Mouse (Mus musculus) MEL (cell line): ENCODE measurements around the gene Tbx21. TPM values are rescaled to one million over a fixed set of nuclear protein-coding genes. Genes with fewer than 3 reads are reported as not detected.

Experiments used
- DNase-seq: peaks from one replicate; pipeline ENCODE4 v3.0.0; 2011; ENCODE audit warnings: low read depth, low spot score
- H3K27ac ChIP-seq: 2 replicates; pipeline ENCODE4 v1.5.1; 2012; ENCODE audit warnings: low read depth, mild to moderate bottlenecking, control low read depth, low read length, moderate library complexity; ENCODE audit not compliant: control insufficient read depth
- H3K27me3 ChIP-seq, 2 experiments: fragments of 150-350 bp in 1 of 2; sonication (generic) in 1 of 2; 2 replicates each; pipeline ENCODE4 v1.6.1; 2012; ENCODE audit warnings: low read length in 2 of 2, mild to moderate bottlenecking in 2 of 2, improper control_type of control experiment in 1 of 2, moderate library complexity in 1 of 2; ENCODE audit not compliant: insufficient read depth in 2 of 2, control insufficient read depth in 1 of 2
- H3K36me3 ChIP-seq, 2 experiments: 2 replicates each; pipeline ENCODE4 v1.6.1; 2012 to 2014; ENCODE audit warnings: low read length in 2 of 2, improper control_type of control experiment in 1 of 2, inconsistent platforms in 1 of 2, mild to moderate bottlenecking in 1 of 2; ENCODE audit not compliant: insufficient read depth in 2 of 2, control insufficient read depth in 1 of 2
- H3K4me1 ChIP-seq, 2 experiments: fragments of 150-350 bp in 1 of 2; sonication (generic) in 1 of 2; 2 replicates each; pipeline ENCODE4 v1.6.1; 2012; ENCODE audit warnings: low read length in 2 of 2, improper control_type of control experiment in 1 of 2, mild to moderate bottlenecking in 1 of 2; ENCODE audit not compliant: insufficient read depth in 2 of 2, control insufficient read depth in 1 of 2
- H3K4me3 ChIP-seq, 2 experiments: fragments of 150-350 bp in 1 of 2; sonication (generic) in 1 of 2; 2 replicates each; pipeline ENCODE4 v1.5.1; 2012; ENCODE audit warnings: low read depth in 2 of 2, low read length in 2 of 2, mild to moderate bottlenecking in 2 of 2, moderate library complexity in 2 of 2, control low read depth in 1 of 2, improper control_type of control experiment in 1 of 2; ENCODE audit not compliant: control insufficient read depth in 1 of 2, insufficient read depth in 1 of 2
- H3K79me2 ChIP-seq: 2 replicates; pipeline ENCODE4 v1.6.1; 2012; ENCODE audit warnings: mild to moderate bottlenecking, low read length, moderate library complexity; ENCODE audit not compliant: control insufficient read depth, poor library complexity, insufficient read depth
- H3K9ac ChIP-seq: 2 replicates; pipeline ENCODE4 v1.6.1; 2012; ENCODE audit warnings: low read depth, mild to moderate bottlenecking, control low read depth, low read length, moderate library complexity; ENCODE audit not compliant: control insufficient read depth, poor library complexity, severe bottlenecking
- H3K9me3 ChIP-seq: fragments of 150-350 bp; sonication (generic); replicated peaks from 2 replicates; pipeline ENCODE4 v1.6.1; 2012; ENCODE audit warnings: mild to moderate bottlenecking, low read length, improper control_type of control experiment, moderate library complexity; ENCODE audit not compliant: insufficient read depth
- CHD1 ChIP-seq: IDR thresholded peaks from 2 replicates; pipeline ENCODE4 v1.6.1; 2012; ENCODE audit warnings: low read depth, mild to moderate bottlenecking, inconsistent platforms, low read length, improper control_type of control experiment
- CTCF ChIP-seq, 3 experiments: IDR thresholded peaks in 2 of 3; conservative IDR thresholded peaks in 1 of 3; 2 replicates each; pipeline ENCODE4 v1.5.1; 2011 to 2012; ENCODE audit warnings: low read length in 3 of 3, low read depth in 2 of 3, mild to moderate bottlenecking in 2 of 3, improper control_type of control experiment in 1 of 3, inconsistent platforms in 1 of 3, mixed read lengths in 1 of 3, moderate library complexity in 1 of 3; ENCODE audit not compliant: control insufficient read depth in 1 of 3, insufficient read depth in 1 of 3, poor library complexity in 1 of 3, severe bottlenecking in 1 of 3
- E2F4 ChIP-seq: IDR thresholded peaks from 2 replicates; pipeline ENCODE4 v1.6.1; 2011; ENCODE audit warnings: low read depth, low read length, improper control_type of control experiment, borderline replicate concordance
- ELF1 ChIP-seq: IDR thresholded peaks from 2 replicates; pipeline ENCODE4 v1.6.1; 2014; ENCODE audit warnings: low read depth, mild to moderate bottlenecking, inconsistent platforms, low read length, improper control_type of control experiment, moderate library complexity
- GABPA ChIP-seq: IDR thresholded peaks from 2 replicates; pipeline ENCODE4 v1.6.1; 2012; ENCODE audit warnings: low read depth, mild to moderate bottlenecking, inconsistent platforms, low read length, improper control_type of control experiment, moderate library complexity
- HCFC1 ChIP-seq: IDR thresholded peaks from 2 replicates; pipeline ENCODE4 v1.6.1; 2012; ENCODE audit warnings: low read depth, mild to moderate bottlenecking, inconsistent platforms, low read length, improper control_type of control experiment, moderate library complexity
- MAFK ChIP-seq: IDR thresholded peaks from 2 replicates; pipeline ENCODE4 v1.6.1; 2011; ENCODE audit warnings: low read depth, mild to moderate bottlenecking, low read length, improper control_type of control experiment, borderline replicate concordance
- MAX ChIP-seq: IDR thresholded peaks from 2 replicates; pipeline ENCODE4 v1.6.1; 2011; ENCODE audit warnings: low read length, improper control_type of control experiment
- NELFE ChIP-seq: IDR thresholded peaks from 2 replicates; pipeline ENCODE4 v1.6.1; 2011; ENCODE audit warnings: low read depth, low read length, improper control_type of control experiment
- NRF1 ChIP-seq: IDR thresholded peaks from 2 replicates; pipeline ENCODE4 v1.6.1; 2014; ENCODE audit warnings: low read depth, mild to moderate bottlenecking, inconsistent platforms, low read length, improper control_type of control experiment, moderate library complexity; ENCODE audit not compliant: poor library complexity, insufficient read depth, severe bottlenecking
- POLR2AphosphoS5 ChIP-seq: IDR thresholded peaks from 2 replicates; pipeline ENCODE4 v1.6.1; 2012; ENCODE audit warnings: low read depth, borderline replicate concordance, mild to moderate bottlenecking, inconsistent platforms, low read length, moderate library complexity, mixed read lengths
- SIN3A ChIP-seq: IDR thresholded peaks from 2 replicates; pipeline ENCODE4 v1.6.1; 2012; ENCODE audit warnings: low read length, improper control_type of control experiment, inconsistent platforms
- TAL1 ChIP-seq: IDR thresholded peaks from 2 replicates; pipeline ENCODE4 v1.6.1; 2012; ENCODE audit warnings: mild to moderate bottlenecking, inconsistent platforms, low read length, moderate library complexity, mixed read lengths
- TCF12 ChIP-seq: IDR thresholded peaks from 2 replicates; pipeline ENCODE4 v1.6.1; 2014; ENCODE audit warnings: low read depth, mild to moderate bottlenecking, inconsistent platforms, low read length, improper control_type of control experiment, moderate library complexity
- UBTF ChIP-seq: IDR thresholded peaks from 2 replicates; pipeline ENCODE4 v1.6.1; 2012; ENCODE audit warnings: low read depth, mild to moderate bottlenecking, inconsistent platforms, low read length, improper control_type of control experiment, moderate library complexity, borderline replicate concordance; ENCODE audit not compliant: insufficient read depth
- USF2 ChIP-seq, 2 experiments: IDR thresholded peaks; 2 replicates each; pipeline ENCODE4 v1.6.1; 2011 to 2012; ENCODE audit warnings: improper control_type of control experiment in 2 of 2, low read length in 2 of 2, borderline replicate concordance in 1 of 2, inconsistent platforms in 1 of 2, low read depth in 1 of 2, mild to moderate bottlenecking in 1 of 2; ENCODE audit not compliant: insufficient read depth in 1 of 2
- ZC3H11A ChIP-seq: IDR thresholded peaks from 2 replicates; pipeline ENCODE4 v1.6.1; 2012; ENCODE audit warnings: low read depth, mild to moderate bottlenecking, inconsistent platforms, low read length, improper control_type of control experiment
- polyA plus RNA-seq, 2 experiments: library from polyadenylated mRNA; stranded (reverse) in 1 of 2; unstranded in 1 of 2; fragments of >175 nt in 1 of 2; fragments of >200 nt in 1 of 2; gene quantifications; 2 replicates each; pipeline versions ENCODE4 v1.2.1 to v1.2.4; 2012; ENCODE audit warnings: low replicate concordance in 2 of 2, low read depth in 1 of 2; ENCODE audit not compliant: insufficient read length in 2 of 2, insufficient read depth in 1 of 2, missing spikeins in 1 of 2
- total RNA-seq: library from RNA; depleted of rRNA; stranded (reverse); fragments of 300-350 nt; gene quantifications from 2 replicates; pipeline ENCODE4 v1.2.3, GENCODE M21; 2012

Gene Tbx21
- total and polyA plus RNA-seq, 3 experiments = not detected

DNA sequence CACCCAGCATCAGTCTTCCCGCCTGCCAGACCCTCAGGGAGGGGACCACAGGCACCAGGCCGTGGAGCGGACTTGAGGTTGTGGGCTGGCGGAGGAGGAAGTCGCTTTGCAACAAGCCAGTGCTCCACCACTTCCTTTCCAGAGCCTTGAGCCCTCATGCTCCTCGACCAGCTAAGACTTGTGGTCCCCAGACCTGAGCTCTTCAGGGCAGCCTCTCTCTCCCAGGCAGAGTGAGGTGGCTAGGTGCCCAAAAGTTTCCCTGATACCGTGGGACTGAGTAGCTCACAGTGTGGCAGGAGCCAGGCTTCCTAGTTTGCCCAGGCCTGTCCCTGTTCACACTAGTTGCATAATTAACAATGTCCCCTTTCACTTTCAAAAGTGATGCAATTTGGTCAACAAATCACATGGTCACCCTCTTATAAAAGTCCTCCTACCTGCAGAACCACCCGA is 27.1 kb upstream of the Tbx21 start:
- TF ChIP-seq NRF1 = no peak
- no peak for TF ChIP-seq MAFK
- no peak overlapping the region for H3K9ac ChIP-seq
- no peak overlapping the region for H3K4me3 ChIP-seq
- no peaks in the 10 kb centered on the region for H3K79me2 ChIP-seq
- H3K27ac ChIP-seq = no peak overlapping the region
- H3K27me3 ChIP-seq = no peaks in the 10 kb centered on the region
- peaks cover 0 to 4% of the 10 kb centered on the region in 2 experiments; a peak in 1 of 4 replicates for H3K36me3 ChIP-seq
- DNase-seq = no peak
- peaks cover 0 to 5% of the 10 kb centered on the region in 2 experiments; a peak in 1 of 4 replicates for H3K4me1 ChIP-seq
- no peaks in the 10 kb centered on the region for H3K9me3 ChIP-seq

DNA sequence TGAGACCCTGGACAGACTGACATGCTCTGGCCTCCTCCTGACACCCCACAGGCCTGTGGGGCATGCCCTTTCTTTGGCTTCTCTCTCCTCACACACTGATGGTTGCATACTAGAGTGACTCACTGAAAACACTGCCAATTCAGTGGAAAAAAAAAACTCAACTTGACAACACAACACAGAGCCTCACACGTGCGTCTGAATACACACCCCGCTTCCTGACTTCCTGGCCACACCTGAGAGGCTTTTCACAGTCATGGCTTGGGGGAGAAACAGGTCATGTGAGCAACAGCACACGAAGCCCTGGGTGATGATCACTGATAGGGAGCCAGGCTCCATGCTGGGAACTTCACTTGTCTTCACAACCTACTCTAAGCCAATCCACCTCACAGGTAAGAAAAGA is 25.7 kb upstream of the Tbx21 start:
- TF ChIP-seq TAL1 (no peak), GABPA (no peak), ELF1 (no peak), MAFK (no peak), CTCF (IDR thresholded peaks at IDR 0.05 in 2 of 3, conservative IDR thresholded peaks at IDR 0.05 in 1 of 3; ENCODE audit: control insufficient read depth in 1 of 3, insufficient read depth in 1 of 3, low read depth in 2 of 3, low read length in 3 of 3, poor library complexity in 1 of 3, severe bottlenecking in 1 of 3) (no peak), NRF1 (no peak)
- peaks cover 0 to 5% of the 10 kb centered on the region in 2 experiments; a peak in 1 of 4 replicates for H3K4me1 ChIP-seq
- no peak for DNase-seq

DNA sequence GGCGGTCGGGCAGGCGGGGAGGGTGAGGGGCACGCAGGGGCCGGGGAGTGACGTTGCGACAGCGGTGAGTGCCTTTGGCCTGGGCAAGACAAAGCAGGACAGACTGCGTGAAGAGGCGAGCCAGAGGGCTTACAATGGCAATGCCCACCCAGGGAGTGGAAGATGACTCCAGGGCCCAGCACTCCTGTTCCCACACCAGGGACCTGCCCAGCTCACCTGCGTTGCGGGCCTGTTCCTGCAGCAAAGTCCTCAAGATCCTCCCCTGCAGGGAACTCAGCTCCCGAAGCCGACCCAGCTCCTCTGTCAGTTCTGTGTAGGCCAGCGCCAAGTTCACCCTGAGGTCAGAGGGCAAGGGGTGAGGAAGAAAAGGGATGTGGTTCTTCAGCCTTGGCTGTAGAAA is 24.1 kb upstream of the Tbx21 start:
- Histone ChIP-seq H3K9ac (no peak overlapping the region), H3K36me3 (peaks cover 0 to 1% of the 10 kb centered on the region in 2 experiments; a peak in 1 of 4 replicates), H3K4me3 (no peak overlapping the region)

More for the DNA sequence above, 25.7 kb upstream of the Tbx21 start:
- Histone ChIP-seq H3K36me3 (peaks cover 0 to 1% of the 10 kb centered on the region in 2 experiments; a peak in 1 of 4 replicates), H3K27ac (no peak overlapping the region), H3K9ac (no peak overlapping the region), H3K79me2 (no peaks in the 10 kb centered on the region), H3K27me3 (no peaks in the 10 kb centered on the region), H3K9me3 (no peaks in the 10 kb centered on the region), H3K4me3 (no peak overlapping the region)

More for the DNA sequence above, 24.1 kb upstream of the Tbx21 start:
- peaks cover 0 to 5% of the 10 kb centered on the region in 2 experiments; a peak in 1 of 4 replicates for H3K4me1 ChIP-seq
- no peaks in the 10 kb centered on the region for H3K79me2 ChIP-seq
- no peaks in the 10 kb centered on the region for H3K9me3 ChIP-seq
- DNase-seq = no peak
- H3K27me3 ChIP-seq = no peaks in the 10 kb centered on the region
- no peak overlapping the region for H3K27ac ChIP-seq
- TF ChIP-seq E2F4 = no peak
- no peak for TF ChIP-seq ELF1
- TF ChIP-seq ZC3H11A = no peak
- no peak for TF ChIP-seq TCF12
- no peak for TF ChIP-seq GABPA
- TF ChIP-seq CHD1 = no peak
- TF ChIP-seq UBTF = no peak
- no peak; the same call in 1 of the 2 replicates for TF ChIP-seq POLR2AphosphoS5
- TF ChIP-seq USF2 (IDR thresholded peaks at IDR 0.05; ENCODE audit: borderline replicate concordance in 1 of 2, insufficient read depth in 1 of 2, low read depth in 1 of 2, low read length in 2 of 2) = no peak
- no peak for TF ChIP-seq HCFC1
- no peak for TF ChIP-seq MAX
- TF ChIP-seq NELFE = no peak
- no peak for TF ChIP-seq SIN3A
